Mouse (Mus musculus) heart, postnatal 0 days (tissue): ENCODE measurements at regions not wholly inside any gene's neighbourhood (a gene's known extent, or its start where the extent isn't known, plus 50 kb on each side); places are given as distances from the start of the nearest gene placed in this dataset.

ENCODE experiments used
- CTCF ChIP-seq: IDR thresholded peaks from 2 replicates; pipeline ENCODE4 v1.5.1; 2016; ENCODE audit warnings: antibody characterized with exemption, control low read depth, low read depth
- EP300 ChIP-seq: IDR thresholded peaks from 2 replicates; pipeline ENCODE4 v1.6.1; 2016; ENCODE audit warnings: antibody characterized with exemption, low read depth

DNA sequence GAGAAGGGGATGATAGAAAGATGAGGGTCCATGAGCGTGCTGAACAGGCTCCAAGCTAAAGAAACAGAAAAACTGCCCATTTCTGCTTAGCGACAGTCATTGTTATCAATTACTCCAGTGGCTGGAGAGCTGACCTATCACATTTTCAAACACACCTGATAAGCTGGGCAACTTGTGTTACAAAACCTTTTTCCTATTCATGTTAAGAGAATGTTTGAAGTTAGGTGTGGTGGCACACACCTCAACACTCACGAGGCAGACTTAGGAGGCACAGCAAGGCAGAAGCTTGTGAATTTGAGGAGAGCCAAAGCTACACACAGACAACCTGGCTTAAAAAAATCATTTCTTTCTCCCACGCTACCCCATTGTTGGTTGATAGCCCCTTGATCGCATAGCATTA is 50.9 kb upstream of the Zcchc13 start:
- no peak for TF ChIP-seq EP300
- TF ChIP-seq CTCF = no peak
